Mouse (Mus musculus) right cerebral cortex, postnatal 25 days (tissue): Measurements from ENCODE around the gene Erc2.

Source experiments
- DNase-seq: peaks from one replicate; pipeline ENCODE4 v3.0.0; 2022

The Erc2 gene

GRCm38 (mm10) chr14:28072561-28072960 lies 450.3 kb downstream of the Erc2 start:
- no peak for DNase-seq

GRCm38 (mm10) chr14:28089636-28090443 lies 467.6 kb downstream of the Erc2 start:
- DNase-seq = no peak

GRCm38 (mm10) chr14:28091367-28091766 lies 469.1 kb downstream of the Erc2 start:
- DNase-seq = no peak

GRCm38 (mm10) chr14:28093214-28093613 lies 471.0 kb downstream of the Erc2 start:
- DNase-seq = no peak

- DNase-seq = no peak
Measured at GRCm38 (mm10) chr14:28093913-28094312, 471.7 kb downstream of the Erc2 start.

- no peak for DNase-seq
Measured at GRCm38 (mm10) chr14:28099084-28099483, 476.9 kb downstream of the Erc2 start.

- no peak for DNase-seq
Measured at GRCm38 (mm10) chr14:28113121-28113520, 490.9 kb downstream of the Erc2 start.

GRCm38 (mm10) chr14:28120851-28121250 lies 498.6 kb downstream of the Erc2 start:
- DNase-seq = no peak

- no peak for DNase-seq
Measured at GRCm38 (mm10) chr14:28126842-28127241, 504.6 kb downstream of the Erc2 start.

GRCm38 (mm10) chr14:28128999-28129398 lies 506.8 kb downstream of the Erc2 start:
- no peak for DNase-seq

GRCm38 (mm10) chr14:28143998-28144397 lies 521.8 kb downstream of the Erc2 start:
- no peak for DNase-seq

- no peak for DNase-seq
Measured at GRCm38 (mm10) chr14:28147201-28147600, 525.0 kb downstream of the Erc2 start.

- DNase-seq = no peak
Measured at GRCm38 (mm10) chr14:28150942-28151341, 528.7 kb downstream of the Erc2 start.

GRCm38 (mm10) chr14:28155706-28156105 lies 533.5 kb downstream of the Erc2 start:
- no peak for DNase-seq

- DNase-seq = no peak
Measured at GRCm38 (mm10) chr14:28160852-28161251, 538.6 kb downstream of the Erc2 start.

- DNase-seq = no peak
Measured at GRCm38 (mm10) chr14:28164642-28165408, 542.6 kb downstream of the Erc2 start.

- DNase-seq = no peak
Measured at GRCm38 (mm10) chr14:28165621-28166211, 543.5 kb downstream of the Erc2 start.

GRCm38 (mm10) chr14:28170711-28171110 lies 548.5 kb downstream of the Erc2 start:
- DNase-seq = no peak

- DNase-seq = no peak
Measured at GRCm38 (mm10) chr14:28171364-28171763, 549.1 kb downstream of the Erc2 start.

- DNase-seq = no peak
Measured at GRCm38 (mm10) chr14:28173736-28174135, 551.5 kb downstream of the Erc2 start.

GRCm38 (mm10) chr14:28181070-28181825 lies 559.0 kb downstream of the Erc2 start:
- DNase-seq = no peak

GRCm38 (mm10) chr14:28192711-28193364 lies 570.6 kb downstream of the Erc2 start:
- DNase-seq = no peak
